22 mouse cellular contexts compared by ENCODE assay signal in the genomic region with DNA sequence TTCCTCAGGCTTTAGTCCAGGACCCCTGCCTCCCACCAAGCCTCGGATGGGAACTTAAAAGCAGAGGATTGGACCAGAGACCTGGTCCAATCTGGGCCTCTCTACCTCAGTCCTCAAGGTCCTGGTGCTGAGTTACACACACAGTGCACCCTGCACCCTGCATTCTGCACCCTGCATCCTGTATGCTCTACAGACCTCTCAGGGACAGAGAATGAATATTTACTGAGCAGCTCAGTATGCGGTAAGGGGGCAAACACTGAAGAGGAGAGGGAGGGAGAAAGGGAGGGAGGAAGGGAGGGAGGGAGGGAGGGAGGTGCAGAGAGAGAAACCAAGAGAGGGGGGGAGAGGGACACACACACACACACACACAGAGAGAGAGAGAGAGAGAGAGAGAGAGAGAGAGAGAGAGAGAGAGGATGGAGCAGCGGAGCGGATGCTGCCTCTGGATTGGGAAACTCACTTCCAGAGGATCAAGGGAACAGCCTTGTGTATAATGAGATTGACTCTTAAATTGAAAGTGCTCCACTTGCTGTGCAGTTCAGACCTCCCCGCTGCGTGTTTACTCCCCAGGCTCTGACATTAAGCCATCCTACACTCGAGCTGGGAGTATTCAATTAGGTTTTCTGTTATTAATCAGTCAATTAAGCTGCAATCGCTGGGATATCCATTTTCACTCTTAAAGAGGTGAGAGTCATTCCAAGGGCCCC. TPM values are rescaled to one million over a fixed set of nuclear protein-coding genes. Genes with fewer than 3 reads are reported as not detected.
DNase-seq lines count a peak whose midpoint lies in the region; ATAC-seq and TF ChIP-seq lines count a peak whose summit lies in the region.
"Had no signal": no experiment of that assay in that cellular context is flagged by ENCODE, and none has a peak within 500 bp of the region (broad histone marks: within the 10 kb centered on the region; RNA-seq: fewer than 3 reads in every experiment).

No protein-coding gene starts in this region.

- intact Hi-C loops in left cerebral cortex, adult 2 months (cut with DNase I) = no loop called here

- peaks cover 14% of the 10 kb centered on the region for H3K4me1 ChIP-seq in embryonic facial prominence, embryonic 10.5 days
- H3K4me1 ChIP-seq in embryonic facial prominence, embryonic 13.5 days = peaks cover 11% of the 10 kb centered on the region
- no peaks in the 10 kb centered on the region for H3K4me1 ChIP-seq in hindbrain, postnatal 0 days (ENCODE audit: insufficient read depth, low read length)
- peaks cover 13% of the 10 kb centered on the region for H3K4me1 ChIP-seq in neural tube, embryonic 13.5 days (replicated peaks)
- H3K4me1 ChIP-seq in kidney, embryonic 16.5 days (ENCODE audit: insufficient read depth, low read length) = no peaks in the 10 kb centered on the region

- WGBS in embryonic facial prominence, embryonic 10.5 days = 31% methylated on average over 8 of the region's 8 CpGs
- WGBS in embryonic facial prominence, embryonic 13.5 days = 21% methylated on average over 8 of the region's 8 CpGs
- 30% methylated on average over 8 of the region's 8 CpGs for WGBS in hindbrain, postnatal 0 days
- WGBS in neural tube, embryonic 13.5 days = 28% methylated on average over 8 of the region's 8 CpGs
- 22% methylated on average over 8 of the region's 8 CpGs for WGBS in kidney, embryonic 16.5 days

- no peak; the same call in 1 of the 2 replicates for ATAC-seq in embryonic facial prominence, embryonic 13.5 days (ENCODE audit: insufficient number of reproducible peaks, insufficient read depth, low FRiP score, low TSS enrichment, low read depth)
- ATAC-seq in hindbrain, postnatal 0 days = peak; percentile 63; the same call in 1 of the 2 replicates
- peak; percentile 69 for ATAC-seq in neural tube, embryonic 13.5 days (ENCODE audit: low read depth)
- ATAC-seq in kidney, embryonic 16.5 days (ENCODE audit: low FRiP score, low TSS enrichment) = no peak
- ATAC-seq: intestine, postnatal 0 days had no signal

- no peak overlapping the region for H3K4me2 ChIP-seq in embryonic facial prominence, embryonic 13.5 days
- no peak overlapping the region for H3K4me2 ChIP-seq in hindbrain, postnatal 0 days (ENCODE audit: low read depth, low read length)
- no peak overlapping the region for H3K4me2 ChIP-seq in neural tube, embryonic 13.5 days
- H3K4me2 ChIP-seq in kidney, embryonic 16.5 days (replicated peaks; ENCODE audit: low read depth, low read length) = no peak overlapping the region
- H3K4me2 ChIP-seq: liver, embryonic 11.5 days; lung, embryonic 14.5 days had no signal

- H3K27me3 ChIP-seq in embryonic facial prominence, embryonic 10.5 days (replicated peaks; ENCODE audit: low read depth, poor library complexity, severe bottlenecking) = peaks cover 23% of the 10 kb centered on the region
- H3K27me3 ChIP-seq in embryonic facial prominence, embryonic 13.5 days = peaks cover 5% of the 10 kb centered on the region; the same call in 1 of the 2 replicates
- H3K27me3 ChIP-seq in hindbrain, postnatal 0 days (ENCODE audit: insufficient read depth, low read length) = no peaks in the 10 kb centered on the region
- H3K27me3 ChIP-seq in neural tube, embryonic 13.5 days = peaks cover 29% of the 10 kb centered on the region
- peaks cover 19% of the 10 kb centered on the region; the same call in 1 of the 2 replicates for H3K27me3 ChIP-seq in kidney, embryonic 16.5 days (ENCODE audit: insufficient read depth, low read length)

- no peaks in the 10 kb centered on the region for H3K36me3 ChIP-seq in embryonic facial prominence, embryonic 10.5 days (replicated peaks)
- H3K36me3 ChIP-seq in embryonic facial prominence, embryonic 13.5 days = no peaks in the 10 kb centered on the region
- H3K36me3 ChIP-seq in hindbrain, postnatal 0 days (ENCODE audit: insufficient read depth, low read length) = no peaks in the 10 kb centered on the region
- no peaks in the 10 kb centered on the region for H3K36me3 ChIP-seq in neural tube, embryonic 13.5 days
- H3K36me3 ChIP-seq in kidney, embryonic 16.5 days (ENCODE audit: insufficient read depth, low read length) = no peaks in the 10 kb centered on the region

- no peak for DNase-seq in embryonic facial prominence, embryonic 10.5 days (ENCODE audit: low spot score)
- no peak for DNase-seq in hindbrain, postnatal 0 days (ENCODE audit: low spot score)
- DNase-seq in left cerebral cortex, adult 2 months (ENCODE audit: extremely low spot score in 1 of 2, low spot score in 2 of 2) = no peak
- DNase-seq in embryo, embryonic 10 days (ENCODE audit: low spot score) = no peak
- DNase-seq: adrenal gland, postnatal 14 days; cerebellum, postnatal 10 days; gastrocnemius, adult 2 months; heart, adult 2 months; heart, postnatal 14 days; kidney, postnatal 4 days; lung, embryonic 14.5 days; thymus, adult 18-20 months had no signal

- 0 out of 2 replicates have a peak overlapping the region, but pooled peaks have one; percentile 12 for H3K9ac ChIP-seq in embryonic facial prominence, embryonic 13.5 days
- no peak overlapping the region for H3K9ac ChIP-seq in hindbrain, postnatal 0 days (replicated peaks; ENCODE audit: low read length)
- no peak overlapping the region for H3K9ac ChIP-seq in neural tube, embryonic 13.5 days
- H3K9ac ChIP-seq in kidney, embryonic 16.5 days (replicated peaks; ENCODE audit: low read length) = no peak overlapping the region
- H3K9ac ChIP-seq: lung, embryonic 14.5 days had no signal

- peaks cover 11% of the 10 kb centered on the region; the same call in 1 of the 2 replicates for H3K9me3 ChIP-seq in embryonic facial prominence, embryonic 10.5 days
- H3K9me3 ChIP-seq in embryonic facial prominence, embryonic 13.5 days = peaks cover 17% of the 10 kb centered on the region; the same call in 1 of the 2 replicates
- peaks cover 8% of the 10 kb centered on the region for H3K9me3 ChIP-seq in hindbrain, postnatal 0 days (ENCODE audit: low read length)
- peaks cover 13% of the 10 kb centered on the region for H3K9me3 ChIP-seq in neural tube, embryonic 13.5 days
- peaks cover 3% of the 10 kb centered on the region; the same call in 1 of the 2 replicates for H3K9me3 ChIP-seq in kidney, embryonic 16.5 days (ENCODE audit: low read length)

- no peak overlapping the region for H3K4me3 ChIP-seq in embryonic facial prominence, embryonic 10.5 days
- no peak overlapping the region for H3K4me3 ChIP-seq in embryonic facial prominence, embryonic 13.5 days
- H3K4me3 ChIP-seq in hindbrain, postnatal 0 days (ENCODE audit: low read length) = no peak overlapping the region
- no peak overlapping the region for H3K4me3 ChIP-seq in neural tube, embryonic 13.5 days
- no peak overlapping the region for H3K4me3 ChIP-seq in left cerebral cortex, adult 2 months
- H3K4me3 ChIP-seq in kidney, embryonic 16.5 days (ENCODE audit: low read length) = no peak overlapping the region
- H3K4me3 ChIP-seq: gastrocnemius, adult 2 months; heart, adult 2 months had no signal

- 0 out of 2 replicates have a peak overlapping the region, but pooled peaks have one; percentile 3 for H3K27ac ChIP-seq in embryonic facial prominence, embryonic 10.5 days (replicated peaks)
- H3K27ac ChIP-seq in embryonic facial prominence, embryonic 13.5 days = no peak overlapping the region
- no peak overlapping the region for H3K27ac ChIP-seq in hindbrain, postnatal 0 days
- peak overlapping the region; percentile 54 for H3K27ac ChIP-seq in neural tube, embryonic 13.5 days (replicated peaks)
- H3K27ac ChIP-seq in left cerebral cortex, adult 2 months = no peak overlapping the region
- H3K27ac ChIP-seq in kidney, embryonic 16.5 days (ENCODE audit: low read length) = no peak overlapping the region
- H3K27ac ChIP-seq: gastrocnemius, adult 2 months; heart, adult 2 months; macrophage had no signal

- no peak for TF ChIP-seq CTCF in hindbrain, postnatal 0 days (IDR thresholded peaks at IDR 0.05; ENCODE audit: low read depth)
- TF ChIP-seq CTCF in left cerebral cortex, adult 2 months (IDR thresholded peaks at IDR 0.05) = no peak

RNA-seq across cellular contexts. Expression of a gene that starts 24.4 kb away (rescaled TPM):
- not detected in 2 replicates for polyA plus RNA-seq in embryonic facial prominence, embryonic 10.5 days (2016; fragmentation: Nextera tagmentation; extraction: Ambion mirVana)
- not detected in 2 replicates for polyA plus RNA-seq in embryonic facial prominence, embryonic 13.5 days (2015; fragmentation: Nextera tagmentation; extraction: Ambion mirVana)
- total RNA-seq in hindbrain, postnatal 0 days (2014; rRNA removed) = not detected in 2 replicates
- not detected in 2 replicates for polyA plus RNA-seq in hindbrain, postnatal 0 days (2015; fragmentation: Nextera tagmentation; extraction: Ambion mirVana)
- not detected in 2 replicates for polyA plus RNA-seq in neural tube, embryonic 13.5 days (2015; fragmentation: Nextera tagmentation; extraction: Ambion mirVana)
- not detected for total RNA-seq in left cerebral cortex, adult 2 months (2021)
- polyA plus RNA-seq in kidney, embryonic 16.5 days (2015; fragmentation: Nextera tagmentation; extraction: Ambion mirVana) = not detected in 2 replicates
- total RNA-seq: adrenal gland, postnatal 14 days; gastrocnemius, adult 2 months; heart, adult 2 months; heart, postnatal 14 days; layer of hippocampus, postnatal 14 days; left cerebral cortex, postnatal 36 days; MEL had no signal
- polyA plus RNA-seq: heart, adult 2 months; intestine, postnatal 0 days; liver, embryonic 11.5 days; lung, embryonic 14.5 days; macrophage; urinary bladder, adult 2 months had no signal

Comparison
In these comparisons a context has a peak if more than half of its experiments do, and no peak if none do; other contexts are left out.
1. H3K27ac ChIP-seq: peak in embryonic facial prominence, embryonic 10.5 days (single experiment) and neural tube, embryonic 13.5 days (single experiment); none in embryonic facial prominence, embryonic 13.5 days (single experiment), hindbrain, postnatal 0 days (single experiment), left cerebral cortex, adult 2 months (single experiment) and kidney, embryonic 16.5 days (single experiment).
2. ATAC-seq: peak in hindbrain, postnatal 0 days (single experiment) and neural tube, embryonic 13.5 days (single experiment); none in embryonic facial prominence, embryonic 13.5 days (single experiment) and kidney, embryonic 16.5 days (single experiment).